Mouse (Mus musculus): ENCODE data around the gene Acot12. TPM values are rescaled to one million over a fixed set of nuclear protein-coding genes. Genes with fewer than 3 reads are reported as not detected.
"Not testable (repeated sequence)": the region's sequence is repeated elsewhere in the genome, so short reads cannot be mapped to it uniquely, and the experiment has no call there.

Gene Acot12
- polyA plus RNA-seq, 1 experiment from 2014 or later: 0.41 TPM

GRCm38 (mm10) chr13:91761654-91762445 lies 20.5 kb downstream of the Acot12 start:
- H3K36me3 ChIP-seq: no peaks in the 10 kb centered on the region
- no peak overlapping the region for H3K4me2 ChIP-seq
- H3K4me1 ChIP-seq: no peaks in the 10 kb centered on the region
- H3K27ac ChIP-seq (replicated peaks): no peak overlapping the region
- ATAC-seq (ENCODE audit: low FRiP score): no peak
- no peaks in the 10 kb centered on the region for H3K9me3 ChIP-seq (replicated peaks)
- 94% methylated on average over 6 of the region's 6 CpGs for WGBS
- no peaks in the 10 kb centered on the region for H3K27me3 ChIP-seq (replicated peaks)
- no peak overlapping the region for H3K4me3 ChIP-seq (replicated peaks)
- H3K9ac ChIP-seq (replicated peaks): no peak overlapping the region

DNA sequence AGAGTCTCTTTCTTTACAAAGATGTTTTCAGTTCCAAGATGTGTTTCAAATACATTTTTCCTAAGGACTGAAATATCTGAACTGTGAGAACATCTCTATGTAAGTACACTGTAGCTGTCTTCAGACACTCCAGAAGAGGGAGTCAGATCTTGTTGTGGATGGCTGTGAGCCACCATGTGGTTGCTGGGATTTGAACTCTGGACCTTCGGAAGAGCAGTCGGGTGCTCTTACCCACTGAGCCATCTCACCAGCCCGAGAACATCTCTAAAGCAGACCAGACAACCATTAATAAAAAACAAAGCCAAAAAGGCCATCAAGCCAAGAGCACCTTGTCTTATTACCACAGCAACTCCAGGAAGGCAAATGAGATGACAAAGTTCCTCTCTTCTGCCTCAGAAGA lies 22.3 kb downstream of the Acot12 start:
- ATAC-seq (ENCODE audit: low FRiP score): not testable (repeated sequence)
- WGBS: 88% methylated on average over 3 of the region's 3 CpGs

GRCm38 (mm10) chr13:91765627-91766026 lies 24.3 kb downstream of the Acot12 start:
- no peaks in the 10 kb centered on the region for H3K4me1 ChIP-seq
- H3K27ac ChIP-seq (replicated peaks): no peak overlapping the region
- H3K4me3 ChIP-seq (replicated peaks): no peak overlapping the region
- no peak overlapping the region for H3K4me2 ChIP-seq
- WGBS: 93% methylated on average over 4 of the region's 4 CpGs
- no peaks in the 10 kb centered on the region for H3K9me3 ChIP-seq (replicated peaks)
- H3K27me3 ChIP-seq (replicated peaks): no peaks in the 10 kb centered on the region
- no peak for ATAC-seq (ENCODE audit: low FRiP score)
- H3K36me3 ChIP-seq: no peaks in the 10 kb centered on the region
- no peak overlapping the region for H3K9ac ChIP-seq (replicated peaks)

More for the DNA sequence above, 22.3 kb downstream of the Acot12 start:
- H3K9me3 ChIP-seq (replicated peaks); H3K36me3 ChIP-seq; H3K9ac ChIP-seq (replicated peaks); H3K4me2 ChIP-seq; H3K27ac ChIP-seq (replicated peaks); H3K4me1 ChIP-seq; H3K27me3 ChIP-seq (replicated peaks); H3K4me3 ChIP-seq (replicated peaks): not testable (repeated sequence)

- no peak overlapping the region for H3K27ac ChIP-seq (replicated peaks)
- no peaks in the 10 kb centered on the region for H3K4me1 ChIP-seq
- no peak overlapping the region for H3K9ac ChIP-seq (replicated peaks)
- 81% methylated on average over 9 of the region's 9 CpGs for WGBS
- H3K36me3 ChIP-seq: no peaks in the 10 kb centered on the region
- no peak overlapping the region for H3K4me2 ChIP-seq
- no peaks in the 10 kb centered on the region for H3K9me3 ChIP-seq (replicated peaks)
- no peak overlapping the region for H3K4me3 ChIP-seq (replicated peaks)
- no peak for ATAC-seq (ENCODE audit: low FRiP score)
- no peaks in the 10 kb centered on the region for H3K27me3 ChIP-seq (replicated peaks)
These were observed 27.7 kb downstream of the Acot12 start for GRCm38 (mm10) chr13:91768683-91769651.

- Histone ChIP-seq H3K9ac (replicated peaks) (no peak overlapping the region), H3K27ac (replicated peaks) (no peak overlapping the region), H3K9me3 (replicated peaks) (no peaks in the 10 kb centered on the region), H3K4me3 (replicated peaks) (no peak overlapping the region), H3K4me2 (no peak overlapping the region), H3K36me3 (no peaks in the 10 kb centered on the region), H3K27me3 (replicated peaks) (no peaks in the 10 kb centered on the region), H3K4me1 (no peaks in the 10 kb centered on the region)
- no peak for ATAC-seq (ENCODE audit: low FRiP score)
- WGBS: 96% methylated on average over 5 of the region's 5 CpGs
These were observed 36.8 kb downstream of the Acot12 start for GRCm38 (mm10) chr13:91778092-91778491.

- no peaks in the 10 kb centered on the region for H3K9me3 ChIP-seq (replicated peaks)
These were observed 38.6 kb downstream of the Acot12 start for GRCm38 (mm10) chr13:91779892-91780291.

GRCm38 (mm10) chr13:91792035-91792434 lies 50.7 kb downstream of the Acot12 start:
- Histone ChIP-seq H3K36me3 (peaks cover 30% of the 10 kb centered on the region), H3K27me3 (replicated peaks) (no peaks in the 10 kb centered on the region), H3K4me3 (replicated peaks) (no peak overlapping the region), H3K4me1 (no peaks in the 10 kb centered on the region), H3K9me3 (replicated peaks) (no peaks in the 10 kb centered on the region), H3K4me2 (no peak overlapping the region), H3K9ac (replicated peaks) (no peak overlapping the region), H3K27ac (replicated peaks) (no peak overlapping the region)
- 73% methylated on average over 1 of the region's 1 CpGs for WGBS
- ATAC-seq (ENCODE audit: low FRiP score): no peak

More at GRCm38 (mm10) chr13:91779892-91780291, 38.6 kb downstream of the Acot12 start:
- Histone ChIP-seq H3K9ac (replicated peaks) (no peak overlapping the region), H3K4me3 (replicated peaks) (no peak overlapping the region), H3K27me3 (replicated peaks) (no peaks in the 10 kb centered on the region), H3K36me3 (no peaks in the 10 kb centered on the region), H3K4me1 (no peaks in the 10 kb centered on the region), H3K27ac (replicated peaks) (no peak overlapping the region), H3K4me2 (no peak overlapping the region)
- no peak for ATAC-seq (ENCODE audit: low FRiP score)

DNA sequence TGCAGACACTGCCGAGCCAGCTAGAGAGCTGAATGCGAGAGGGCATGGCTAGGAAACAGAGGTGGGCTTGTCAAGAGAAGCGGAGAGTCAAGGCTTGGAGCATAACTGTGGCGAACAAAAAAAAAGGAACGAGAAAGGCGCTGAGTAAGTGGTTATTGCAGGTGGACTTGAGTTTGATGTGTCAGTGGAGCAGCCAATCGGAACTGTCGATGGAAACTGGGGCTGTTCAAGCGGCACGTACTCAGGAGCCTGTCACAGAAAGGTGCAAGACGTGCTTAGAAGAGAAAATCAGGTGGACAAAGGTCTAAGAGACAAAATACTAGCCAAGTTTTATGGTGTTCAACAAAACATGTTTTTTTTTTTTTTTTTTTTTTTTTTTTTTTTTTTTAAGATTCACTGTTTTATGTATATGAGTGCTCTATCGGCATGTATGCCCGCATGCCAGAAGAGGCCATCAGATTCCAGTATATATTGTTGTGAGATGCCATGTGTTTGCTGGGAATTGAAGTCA lies 53.7 kb downstream of the Acot12 start:
- Histone ChIP-seq H3K27ac (replicated peaks) (no peak overlapping the region), H3K4me1 (no peaks in the 10 kb centered on the region), H3K36me3 (peaks cover 58% of the 10 kb centered on the region), H3K9ac (replicated peaks) (no peak overlapping the region), H3K27me3 (replicated peaks) (no peaks in the 10 kb centered on the region), H3K9me3 (replicated peaks) (no peaks in the 10 kb centered on the region), H3K4me3 (replicated peaks) (no peak overlapping the region), H3K4me2 (no peak overlapping the region)
- ATAC-seq (ENCODE audit: low FRiP score): no peak
- WGBS: 95% methylated on average over 13 of the region's 13 CpGs

- Histone ChIP-seq H3K9me3 (replicated peaks) (no peaks in the 10 kb centered on the region), H3K4me3 (replicated peaks) (no peak overlapping the region), H3K9ac (replicated peaks) (no peak overlapping the region), H3K27ac (replicated peaks) (no peak overlapping the region), H3K36me3 (peaks cover 63% of the 10 kb centered on the region), H3K4me1 (no peaks in the 10 kb centered on the region), H3K4me2 (no peak overlapping the region), H3K27me3 (replicated peaks) (no peaks in the 10 kb centered on the region)
- no peak for ATAC-seq (ENCODE audit: low FRiP score)
- 93% methylated on average over 10 of the region's 10 CpGs for WGBS
These were observed 54.3 kb downstream of the Acot12 start for GRCm38 (mm10) chr13:91795593-91795992.

- WGBS: 71% methylated on average over 6 of the region's 6 CpGs
- H3K9ac ChIP-seq (replicated peaks): no peak overlapping the region
- peaks cover 66% of the 10 kb centered on the region for H3K36me3 ChIP-seq
- H3K4me3 ChIP-seq (replicated peaks): no peak overlapping the region
- H3K4me2 ChIP-seq: no peak overlapping the region
- H3K27me3 ChIP-seq (replicated peaks): no peaks in the 10 kb centered on the region
- H3K4me1 ChIP-seq: no peaks in the 10 kb centered on the region
- ATAC-seq (ENCODE audit: low FRiP score): no peak
- H3K27ac ChIP-seq (replicated peaks): no peak overlapping the region
- H3K9me3 ChIP-seq (replicated peaks): no peaks in the 10 kb centered on the region
These were observed 54.7 kb downstream of the Acot12 start for GRCm38 (mm10) chr13:91796003-91796402.

GRCm38 (mm10) chr13:91796916-91797315 lies 55.6 kb downstream of the Acot12 start:
- no peak overlapping the region for H3K27ac ChIP-seq (replicated peaks)
- no peak overlapping the region for H3K9ac ChIP-seq (replicated peaks)
- peaks cover 74% of the 10 kb centered on the region for H3K36me3 ChIP-seq
- no peak overlapping the region for H3K4me2 ChIP-seq
- H3K27me3 ChIP-seq (replicated peaks): no peaks in the 10 kb centered on the region
- ATAC-seq (ENCODE audit: low FRiP score): no peak
- H3K4me1 ChIP-seq: no peaks in the 10 kb centered on the region
- no peak overlapping the region for H3K4me3 ChIP-seq (replicated peaks)
- 97% methylated on average over 6 of the region's 6 CpGs for WGBS
- no peaks in the 10 kb centered on the region for H3K9me3 ChIP-seq (replicated peaks)
